Mouse (Mus musculus): ENCODE data around the gene 1600014C23Rik.

- TF ChIP-seq CTCF (IDR thresholded peaks at IDR 0.05; ENCODE audit: low read depth, low read length) = no peak
- no peak for TF ChIP-seq POLR2AphosphoS5 (IDR thresholded peaks at IDR 0.05; ENCODE audit: insufficient replicate concordance, low read depth, low read length)
Observed at GRCm38 (mm10) chr17:45727983-45728723, 5.5 kb downstream of the 1600014C23Rik start.

Data from G1E (cell line).